Mouse (Mus musculus): ENCODE measurements at regions not wholly inside any gene's neighbourhood (a gene's known extent, or its start where the extent isn't known, plus 50 kb on each side); places are given as distances from the start of the nearest gene placed in this dataset.

- Histone ChIP-seq H3K79me2 (replicated peaks; ENCODE audit: control insufficient read depth, extremely low read depth, insufficient read depth, poor library complexity, severe bottlenecking) (no peaks in the 10 kb centered on the region), H3K36me3 (replicated peaks in 1 of 2; ENCODE audit: control insufficient read depth in 1 of 2, insufficient read depth in 1 of 2, low read length in 1 of 2) (no peaks in the 10 kb centered on the region), H3K27ac (ENCODE audit: insufficient read depth, low read depth) (no peak overlapping the region), H3K4me3 (replicated peaks in 1 of 3; ENCODE audit: low read depth in 2 of 3, low read length in 2 of 3, poor library complexity in 1 of 3) (no peak overlapping the region), H3K27me3 (replicated peaks) (no peaks in the 10 kb centered on the region), H3K9me3 (replicated peaks; ENCODE audit: low read length) (peaks cover 95% of the 10 kb centered on the region), H3K4me2 (ENCODE audit: insufficient read depth, low read depth, poor library complexity, severe bottlenecking) (no peak overlapping the region), H3K9ac (ENCODE audit: insufficient read depth, low read depth) (no peak overlapping the region), H3K4me1 (ENCODE audit: control insufficient read depth in 1 of 2, insufficient read depth in 2 of 2) (no peaks in the 10 kb centered on the region)
- TF ChIP-seq POLR2A (IDR thresholded peaks at IDR 0.05; ENCODE audit: low read depth, low read length) (no peak), RAD21 (IDR thresholded peaks at IDR 0.05; ENCODE audit: low read depth, low read length) (no peak), MXI1 (IDR thresholded peaks at IDR 0.05; ENCODE audit: low read depth, low read length) (no peak), E2F4 (IDR thresholded peaks at IDR 0.05; ENCODE audit: insufficient replicate concordance, low read depth, low read length) (no peak), POLR2AphosphoS2 (IDR thresholded peaks at IDR 0.05; ENCODE audit: low read depth, low read length) (no peak), HCFC1 (IDR thresholded peaks at IDR 0.05; ENCODE audit: low read depth, low read length) (no peak), ETS1 (conservative IDR thresholded peaks at IDR 0.05; ENCODE audit: low read depth, low read length) (no peak), CHD1 (IDR thresholded peaks at IDR 0.05; ENCODE audit: low read depth, low read length) (no peak), MAX (IDR thresholded peaks at IDR 0.05; ENCODE audit: low read length) (no peak), ZMIZ1 (IDR thresholded peaks at IDR 0.05; ENCODE audit: low read depth, low read length) (no peak), UBTF (IDR thresholded peaks at IDR 0.05; ENCODE audit: low read depth, low read length) (no peak), NRF1 (IDR thresholded peaks at IDR 0.05; ENCODE audit: low read depth, low read length) (no peak), ZC3H11A (IDR thresholded peaks at IDR 0.05; ENCODE audit: low read depth, low read length) (no peak), ZNF384 (IDR thresholded peaks at IDR 0.05; ENCODE audit: low read depth, low read length) (no peak)
- dilution Hi-C loops (cut with MboI; ENCODE audit: extremely low pct_ligation_motif_present, extremely low pct_unique_long_range_greater_than_20kb, low sequenced_read_pairs), result no loop called here
- in situ Hi-C loops (cut with MboI; ENCODE audit: low pct_ligation_motif_present, low pct_unique_long_range_greater_than_20kb, low sequenced_read_pairs), result no loop called here
- no peak for DNase-seq (ENCODE audit: extremely low read depth)
Observed at GRCm38 (mm10) chr5:111805761-111806191, 72.1 kb downstream of the Gm26897 start.

GRCm38 (mm10) chr5:111810079-111810808 lies 76.5 kb downstream of the Gm26897 start:
- no peak overlapping the region for H3K27ac ChIP-seq (ENCODE audit: insufficient read depth, low read depth)
- DNase-seq (ENCODE audit: extremely low read depth), result no peak
- dilution Hi-C loops (cut with MboI; ENCODE audit: extremely low pct_ligation_motif_present, extremely low pct_unique_long_range_greater_than_20kb, low sequenced_read_pairs), result no loop called here
- peaks cover 98% of the 10 kb centered on the region for H3K9me3 ChIP-seq (replicated peaks; ENCODE audit: low read length)
- no peaks in the 10 kb centered on the region for H3K27me3 ChIP-seq (replicated peaks)
- H3K9ac ChIP-seq (ENCODE audit: insufficient read depth, low read depth), result no peak overlapping the region
- H3K79me2 ChIP-seq (replicated peaks; ENCODE audit: control insufficient read depth, extremely low read depth, insufficient read depth, poor library complexity, severe bottlenecking), result no peaks in the 10 kb centered on the region
- no peak overlapping the region for H3K4me3 ChIP-seq (replicated peaks in 1 of 3; ENCODE audit: low read depth in 2 of 3, low read length in 2 of 3, poor library complexity in 1 of 3)
- in situ Hi-C loops (cut with MboI; ENCODE audit: low pct_ligation_motif_present, low pct_unique_long_range_greater_than_20kb, low sequenced_read_pairs), result no loop called here
- H3K36me3 ChIP-seq (replicated peaks in 1 of 2; ENCODE audit: control insufficient read depth in 1 of 2, insufficient read depth in 1 of 2, low read length in 1 of 2), result no peaks in the 10 kb centered on the region
- H3K4me2 ChIP-seq (ENCODE audit: insufficient read depth, low read depth, poor library complexity, severe bottlenecking), result no peak overlapping the region
- TF ChIP-seq CTCF (conservative IDR thresholded peaks at IDR 0.05 in 1 of 2, IDR thresholded peaks at IDR 0.05 in 1 of 2; ENCODE audit: low read depth in 2 of 2, low read length in 2 of 2) (no peak), UBTF (IDR thresholded peaks at IDR 0.05; ENCODE audit: low read depth, low read length) (no peak), ZNF384 (IDR thresholded peaks at IDR 0.05; ENCODE audit: low read depth, low read length) (no peak), MAZ (IDR thresholded peaks at IDR 0.05; ENCODE audit: low read depth, low read length) (no peak), MEF2A (IDR thresholded peaks at IDR 0.05; ENCODE audit: borderline replicate concordance, low read depth, low read length) (no peak), EP300 (IDR thresholded peaks at IDR 0.05; ENCODE audit: low read length) (no peak), HCFC1 (IDR thresholded peaks at IDR 0.05; ENCODE audit: low read depth, low read length) (no peak), ZC3H11A (IDR thresholded peaks at IDR 0.05; ENCODE audit: low read depth, low read length) (no peak), MXI1 (IDR thresholded peaks at IDR 0.05; ENCODE audit: low read depth, low read length) (no peak)
- no peaks in the 10 kb centered on the region for H3K4me1 ChIP-seq (ENCODE audit: control insufficient read depth in 1 of 2, insufficient read depth in 2 of 2)

All from CH12.LX (cell line).